Mouse (Mus musculus) cerebral cortex, adult 2 months (tissue): ENCODE results near the gene Ubac1.

Experiments used
- WGBS: fragments of 180-500 bp; shearing (Covaris S2); methylation state at CpG from one replicate; pipeline ENCODE4 v1.1.7; 2018; 5-methylcytosine and 5-hydroxymethylcytosine counted together

Ubac1 gene

GRCm38 (mm10) chr2:25975141-25975770 lies 46.3 kb downstream of the Ubac1 start:
- WGBS: 77% methylated on average over 4 of the region's 4 CpGs

DNA sequence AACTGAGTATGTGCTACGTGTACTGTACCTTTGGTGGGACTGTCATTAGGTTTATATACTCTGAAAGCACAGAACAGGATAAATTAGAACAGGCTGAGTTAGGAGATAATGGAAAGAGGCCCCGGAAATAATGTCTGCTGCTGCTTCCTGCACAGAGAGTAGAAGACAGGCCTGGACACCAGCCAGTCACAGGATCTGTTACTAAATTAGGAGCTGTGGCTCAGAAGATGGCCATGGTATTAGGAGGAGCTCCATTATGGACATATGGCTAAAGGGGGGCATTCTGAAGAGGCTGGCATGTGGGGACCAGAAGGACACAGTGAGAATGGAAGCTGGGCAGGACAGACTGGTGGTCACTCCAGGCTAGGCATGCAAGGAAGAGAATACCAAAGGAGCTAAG lies 51.1 kb downstream of the Ubac1 start:
- WGBS: 38% methylated on average over 2 of the region's 2 CpGs

GRCm38 (mm10) chr2:25969319-25969718 lies 52.2 kb downstream of the Ubac1 start:
- 72% methylated on average over 4 of the region's 4 CpGs for WGBS

DNA sequence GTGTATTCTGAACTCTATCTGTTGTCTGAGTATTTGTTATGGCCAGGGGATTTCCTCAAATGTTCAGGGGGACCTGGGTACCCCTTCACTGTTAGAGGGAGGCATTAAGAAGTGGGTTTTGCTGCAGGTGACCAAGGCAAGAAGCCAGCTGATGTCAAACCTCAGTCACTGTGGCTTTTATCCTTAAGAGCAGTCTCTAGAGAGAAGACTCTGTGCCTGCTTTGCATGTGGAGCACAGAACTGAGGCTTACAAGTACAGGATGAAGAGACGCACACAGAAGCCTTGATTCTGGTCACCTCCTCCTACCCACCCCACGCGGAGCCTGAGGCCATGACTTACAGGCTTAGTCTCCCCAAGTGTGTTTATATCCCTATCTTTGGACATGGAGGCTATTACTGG lies 72.3 kb downstream of the Ubac1 start:
- WGBS: 79% methylated on average over 3 of the region's 3 CpGs
